Mouse (Mus musculus): ENCODE results near the gene Crybg2. TPM values are rescaled to one million over a fixed set of nuclear protein-coding genes. Genes with fewer than 3 reads are reported as not detected.

The Crybg2 gene
- polyA plus RNA-seq (2015; fragmentation: Nextera tagmentation; extraction: Ambion mirVana) = 0.65 TPM in 1 of 2 replicates, not detected in the other

DNA sequence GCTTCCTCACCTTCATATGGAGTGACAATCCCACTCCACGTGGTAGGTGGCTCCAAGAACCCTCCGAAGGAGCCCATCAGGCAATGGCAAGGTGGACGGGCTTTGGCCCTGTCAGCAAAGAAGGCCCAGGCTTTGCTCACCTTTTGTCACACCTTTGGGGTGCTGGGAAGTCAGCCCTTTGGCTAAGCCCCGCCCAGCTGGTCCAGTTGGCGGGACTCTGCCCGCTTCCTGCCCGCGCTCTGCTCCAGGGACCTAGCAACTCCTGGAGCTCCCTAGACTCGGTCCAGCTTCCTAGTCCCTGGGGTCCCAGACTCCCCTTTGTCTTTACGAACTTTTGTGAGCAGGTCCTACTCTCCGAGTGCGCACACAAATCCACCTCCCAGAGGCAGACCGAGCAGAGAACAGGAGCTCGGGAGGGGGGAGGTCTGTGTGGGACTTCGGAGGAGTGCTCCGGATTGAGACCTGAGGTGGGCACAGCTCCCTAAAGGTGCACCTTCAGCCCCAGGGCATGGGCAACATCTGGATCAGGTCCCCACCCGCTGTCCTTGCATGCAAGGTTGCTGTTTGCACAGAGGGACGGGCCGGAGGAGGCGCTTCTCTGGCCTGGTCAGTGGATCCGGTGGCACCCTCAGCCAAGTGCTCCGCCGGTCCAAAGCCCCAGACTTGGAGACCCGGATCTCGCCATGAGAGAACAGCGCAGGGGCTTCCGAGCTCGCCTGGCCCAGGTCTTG, at the start of gene Crybg2:
Crybg2 (plus strand) TSS at position 681 of the 731 bp plus-strand sequence.

DNA sequence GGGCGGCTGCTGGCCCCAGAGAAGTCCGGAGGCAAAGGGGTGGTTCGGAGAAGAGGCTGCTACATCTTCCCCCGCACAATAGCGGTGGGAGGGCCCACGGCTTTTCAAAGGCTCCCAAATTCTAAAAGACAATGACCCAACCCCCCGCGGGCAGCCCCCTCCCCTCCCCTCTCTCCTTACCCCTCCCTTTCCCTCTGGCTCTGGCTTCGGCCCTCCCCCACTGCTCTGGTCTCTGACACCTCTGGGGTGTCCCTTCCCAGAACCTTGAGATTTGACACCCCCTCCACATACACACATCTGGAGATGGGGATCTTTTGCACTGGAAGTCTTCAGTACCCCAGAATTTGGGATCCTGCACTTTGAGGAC, 41.9 kb upstream of the Crybg2 start, which contains the start of gene Lin28a:
Lin28a (minus strand) TSS at position 63 of the 367 bp plus-strand sequence.

DNA sequence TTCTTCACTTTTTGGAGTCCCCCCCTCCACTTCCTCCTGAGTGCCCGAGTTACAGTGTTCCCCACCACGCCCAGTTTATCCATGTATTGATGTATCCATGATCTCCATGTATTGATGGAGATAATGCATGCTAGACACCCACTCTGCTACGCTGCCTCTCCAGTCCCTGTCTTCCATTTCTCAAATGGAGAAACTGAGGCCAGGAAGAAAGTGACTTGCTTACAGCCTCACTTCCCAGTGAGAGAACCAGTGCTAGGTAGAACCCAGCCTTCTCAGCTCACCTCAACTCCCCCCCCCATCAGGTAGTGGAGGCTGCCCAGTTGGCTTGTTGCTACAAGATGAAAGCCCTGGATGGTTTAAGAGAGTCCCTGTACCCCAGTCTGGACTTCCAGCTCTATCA, 7.1 kb upstream of the Crybg2 start, which contains the start of gene Zfp683:
Zfp683 (plus strand) TSS at position 301 of the 400 bp plus-strand sequence.

DNA sequence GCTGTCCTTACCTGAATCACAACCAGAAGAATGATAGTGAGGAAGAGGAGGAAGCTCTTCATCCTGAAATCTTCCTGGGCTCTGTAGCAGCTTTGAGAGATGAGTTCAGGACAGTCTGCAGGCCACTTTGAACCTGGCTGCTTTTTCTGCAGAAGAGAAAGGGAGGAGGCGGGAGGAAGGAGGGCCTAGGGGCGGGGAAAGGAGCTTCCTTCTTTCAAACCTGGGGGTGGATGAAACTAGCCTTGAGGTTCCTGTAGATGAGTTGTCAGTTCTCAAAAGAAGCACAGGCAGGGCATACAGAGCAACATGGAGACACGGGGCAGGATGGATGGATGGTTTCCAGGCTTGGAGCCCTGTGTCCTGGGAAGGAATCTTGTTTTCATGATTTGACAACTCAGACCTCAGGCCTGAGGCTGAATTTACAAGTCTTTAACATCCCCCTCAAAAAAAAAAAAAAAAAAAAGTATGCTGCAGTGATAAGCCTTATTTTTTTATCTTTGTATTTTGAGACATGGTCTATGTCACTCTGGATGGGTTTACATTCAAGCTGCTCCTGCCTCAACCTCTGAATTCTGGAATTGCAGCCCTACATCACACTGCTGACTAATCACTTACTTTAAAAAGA, 34.4 kb downstream of the Crybg2 start, which contains the start of gene Cd52:
Cd52 (minus strand) TSS at position 160 of the 625 bp plus-strand sequence.

DNA sequence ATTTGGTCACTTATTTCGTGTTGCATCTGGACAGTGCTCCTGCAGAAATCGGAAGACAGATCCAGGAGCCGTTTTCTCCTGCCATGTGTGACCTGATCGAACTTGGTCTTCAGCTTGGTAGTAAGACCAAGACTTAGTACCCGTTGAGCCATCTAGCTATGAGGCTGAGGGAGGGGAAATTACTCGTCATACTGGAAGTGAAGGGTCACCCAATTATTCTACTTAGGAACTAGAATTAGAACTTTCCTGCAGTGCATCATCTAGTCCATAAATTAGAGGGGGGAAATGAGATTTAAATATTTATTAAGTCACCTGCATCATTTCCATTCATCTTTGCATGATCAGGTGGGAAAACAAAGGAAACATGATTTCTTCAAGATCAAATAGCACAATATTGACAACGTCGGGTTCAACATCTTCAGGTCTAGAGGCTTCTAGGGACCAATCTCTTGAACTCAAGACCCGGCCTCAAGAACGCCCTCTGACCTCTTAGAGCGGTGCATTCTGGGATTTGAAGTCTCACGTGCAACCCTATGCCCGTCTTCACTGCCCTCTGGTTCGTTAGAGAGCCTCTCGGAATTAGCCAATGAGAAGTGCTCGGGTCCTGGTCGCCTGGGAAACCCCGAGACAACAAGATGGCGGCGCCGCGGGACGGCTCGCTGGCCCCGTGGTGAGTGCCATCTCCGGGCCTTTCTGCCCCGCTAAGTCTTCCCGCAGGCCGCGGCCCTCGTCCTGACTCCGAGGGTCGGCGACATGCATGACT, 41.5 kb downstream of the Crybg2 start, which contains the start of gene Ubxn11:
Ubxn11 (plus strand) TSS at position 592 of the 763 bp plus-strand sequence.

DNA sequence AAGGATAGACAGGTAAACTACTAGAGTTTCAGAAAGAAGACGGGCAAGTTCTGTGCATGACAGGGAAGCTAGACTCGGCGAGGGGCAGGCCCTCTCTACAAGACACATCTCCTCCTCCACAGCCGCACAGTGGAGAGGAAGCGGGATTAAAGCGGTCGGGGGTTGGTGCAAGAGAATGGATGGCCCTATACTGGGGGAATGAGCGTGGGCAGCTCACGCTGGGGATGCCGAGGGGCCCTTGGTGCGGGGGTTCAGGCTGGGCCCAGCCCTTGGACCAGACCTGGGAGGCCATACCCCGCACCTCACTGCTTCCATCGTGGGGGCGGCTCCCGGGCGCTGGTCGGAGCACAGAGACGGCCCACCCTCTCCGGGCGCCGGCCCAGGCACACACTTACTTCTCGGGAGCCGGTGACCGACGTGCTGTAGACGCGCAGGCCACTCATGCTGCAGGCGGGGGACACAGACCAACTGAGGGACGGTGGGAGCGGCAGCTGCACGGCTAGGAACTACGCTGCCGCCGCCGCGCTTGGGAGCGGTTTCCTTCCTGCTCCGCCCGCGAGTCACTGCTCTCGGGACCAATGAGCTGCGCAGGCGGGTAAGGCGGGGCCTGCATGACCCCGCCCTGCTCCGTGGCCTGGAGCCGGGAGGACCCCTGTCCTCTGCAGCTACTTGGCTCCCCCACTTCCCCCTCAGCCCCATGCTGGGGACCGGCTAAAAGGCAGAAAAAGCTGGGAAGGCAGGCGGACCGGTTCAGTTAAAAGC, 67.8 kb downstream of the Crybg2 start, which contains the start of gene Sh3bgrl3:
Sh3bgrl3 (minus strand) TSS at position 569 of the 762 bp plus-strand sequence.

Other genes starting within 250 kb of the Crybg2 start
- 5.4 and 6.8 TPM in 2 replicates for gene Rps6ka1, start 173.0 kb upstream of the Crybg2 start, polyA plus RNA-seq (2015; fragmentation: Nextera tagmentation; extraction: Ambion mirVana)
- gene Hmgn2, start 92.2 kb upstream of the Crybg2 start, polyA plus RNA-seq (2015; fragmentation: Nextera tagmentation; extraction: Ambion mirVana) = 815 and 979 TPM in 2 replicates
- 19.4 and 25.8 TPM in 2 replicates for gene Dhdds, start 59.9 kb upstream of the Crybg2 start, polyA plus RNA-seq (2015; fragmentation: Nextera tagmentation; extraction: Ambion mirVana)
- 0.49 and 0.50 TPM in 2 replicates for gene Lin28a, start 42.0 kb upstream of the Crybg2 start, polyA plus RNA-seq (2015; fragmentation: Nextera tagmentation; extraction: Ambion mirVana)
- gene Zfp683, start 7.0 kb upstream of the Crybg2 start, polyA plus RNA-seq (2015; fragmentation: Nextera tagmentation; extraction: Ambion mirVana) = not detected in 2 replicates
- gene Cd52, start 34.3 kb downstream of the Crybg2 start, polyA plus RNA-seq (2015; fragmentation: Nextera tagmentation; extraction: Ambion mirVana) = 8.2 and 9.0 TPM in 2 replicates
- 1.6 and 2.8 TPM in 2 replicates for gene Ubxn11, start 41.8 kb downstream of the Crybg2 start, polyA plus RNA-seq (2015; fragmentation: Nextera tagmentation; extraction: Ambion mirVana)
- gene Sh3bgrl3, start 68.0 kb downstream of the Crybg2 start, polyA plus RNA-seq (2015; fragmentation: Nextera tagmentation; extraction: Ambion mirVana) = 149 and 187 TPM in 2 replicates
- gene Cep85, start 126.3 kb downstream of the Crybg2 start, polyA plus RNA-seq (2015; fragmentation: Nextera tagmentation; extraction: Ambion mirVana) = 45.7 and 53.9 TPM in 2 replicates
- gene Gm7534, start 142.2 kb downstream of the Crybg2 start, polyA plus RNA-seq (2015; fragmentation: Nextera tagmentation; extraction: Ambion mirVana) = not detected in 2 replicates
- gene Catsper4, start 166.6 kb downstream of the Crybg2 start, polyA plus RNA-seq (2015; fragmentation: Nextera tagmentation; extraction: Ambion mirVana) = not detected in 2 replicates
- 2.6 and 5.2 TPM in 2 replicates for gene Cnksr1, start 177.6 kb downstream of the Crybg2 start, polyA plus RNA-seq (2015; fragmentation: Nextera tagmentation; extraction: Ambion mirVana)
- gene E130218I03Rik, start 182.8 kb downstream of the Crybg2 start, polyA plus RNA-seq (2015; fragmentation: Nextera tagmentation; extraction: Ambion mirVana) = 0.44 TPM in 1 of 2 replicates, not detected in the other
- 5.9 and 6.9 TPM in 2 replicates for gene Zfp593, start 184.8 kb downstream of the Crybg2 start, polyA plus RNA-seq (2015; fragmentation: Nextera tagmentation; extraction: Ambion mirVana)
- gene Gm30191, start 186.1 kb downstream of the Crybg2 start, polyA plus RNA-seq (2015; fragmentation: Nextera tagmentation; extraction: Ambion mirVana) = not detected in 2 replicates
- 5.0 and 5.7 TPM in 2 replicates for gene Grrp1, start 193.3 kb downstream of the Crybg2 start, polyA plus RNA-seq (2015; fragmentation: Nextera tagmentation; extraction: Ambion mirVana)
- gene Pdik1l, start 227.1 kb downstream of the Crybg2 start, polyA plus RNA-seq (2015; fragmentation: Nextera tagmentation; extraction: Ambion mirVana) = 5.7 and 5.8 TPM in 2 replicates